Mouse (Mus musculus) heart, adult 9 months (tissue): ENCODE measurements at regions not wholly inside any gene's neighbourhood (a gene's known extent, or its start where the extent isn't known, plus 50 kb on each side); places are given as distances from the start of the nearest gene placed in this dataset.

Experiments
- DNase-seq, 2 experiments: peaks; one replicate each; pipeline ENCODE4 v3.0.0; 2022; ENCODE audit warnings: low spot score in 2 of 2

DNA sequence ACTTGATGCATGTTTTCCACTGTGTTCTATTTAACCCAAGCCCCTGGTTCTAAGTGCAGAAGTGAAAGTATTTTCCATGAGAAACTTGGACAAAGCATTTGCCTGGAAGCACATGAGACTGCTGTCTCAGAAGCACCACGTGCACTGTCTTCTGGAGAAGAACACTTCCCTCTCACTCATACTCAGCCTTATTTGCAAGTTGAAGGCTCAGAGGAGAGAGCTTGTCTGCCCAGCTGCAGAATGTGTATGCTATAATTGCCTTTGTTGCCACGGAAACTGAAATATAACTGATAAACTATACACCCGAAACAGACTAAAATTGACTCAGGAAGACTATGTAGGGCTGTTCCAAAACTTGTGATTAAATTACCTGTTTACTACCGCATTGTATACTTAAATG lies 3230.3 kb downstream of the 9330182O14Rik start:
- no peak for DNase-seq

DNA sequence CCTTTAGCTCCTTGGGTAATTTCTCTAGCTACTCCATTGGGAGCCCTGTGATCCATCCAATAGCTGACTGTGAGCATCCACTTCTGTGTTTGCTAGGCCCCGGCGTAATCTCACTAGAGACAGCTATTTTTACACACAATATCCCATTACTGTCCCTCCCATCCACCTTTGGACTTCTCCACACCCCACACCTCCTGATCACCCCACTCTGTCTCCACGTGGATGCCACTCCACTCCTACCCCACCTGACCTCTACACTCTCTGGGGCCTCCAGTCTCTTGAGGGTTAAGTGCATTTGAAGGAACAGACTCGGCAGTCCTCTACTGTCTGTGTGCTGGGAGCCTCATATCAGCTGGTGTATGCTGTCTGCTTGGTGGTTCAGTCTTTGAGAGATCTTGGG lies 3238.9 kb downstream of the 9330182O14Rik start:
- no peak for DNase-seq

DNA sequence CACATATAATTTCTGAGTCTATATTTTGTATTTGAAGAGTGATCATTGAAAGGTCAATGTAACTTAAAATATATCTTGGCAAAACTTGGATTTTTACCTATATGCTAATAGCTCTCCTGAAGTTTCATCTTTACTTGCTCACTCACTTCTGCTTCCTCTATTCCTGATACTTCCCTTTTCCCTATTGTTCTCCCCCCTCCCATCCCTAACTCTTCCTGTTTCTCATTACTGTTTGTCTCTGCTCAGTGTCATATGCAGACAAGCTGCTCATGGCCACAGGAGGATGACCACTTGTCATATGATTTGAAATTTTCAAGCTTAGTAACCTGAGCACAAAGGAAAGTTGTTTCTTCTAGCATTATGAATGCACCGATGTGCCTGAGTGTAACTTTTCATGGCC lies 3248.2 kb downstream of the 9330182O14Rik start:
- DNase-seq, result peak in 1 of 2 experiments; percentile 2

DNA sequence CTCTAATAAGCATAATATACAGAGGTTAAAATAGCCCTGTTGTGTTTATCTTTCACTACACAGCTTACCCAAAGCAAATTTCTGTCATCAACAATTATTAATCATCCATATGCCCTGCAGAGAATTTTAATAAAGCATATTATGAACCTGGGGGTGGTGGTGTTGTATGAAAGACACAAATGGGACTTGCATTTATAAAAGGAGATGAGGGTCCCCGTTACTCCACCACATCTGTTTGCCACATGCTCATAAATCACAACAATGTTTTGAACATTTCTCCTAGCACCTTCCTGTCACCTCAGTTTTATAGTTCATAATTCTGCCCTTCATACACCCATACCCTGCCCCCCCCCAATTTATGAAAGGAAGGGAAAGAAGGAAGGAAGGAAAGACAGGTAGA lies 3265.7 kb downstream of the 9330182O14Rik start:
- DNase-seq, result no peak

DNA sequence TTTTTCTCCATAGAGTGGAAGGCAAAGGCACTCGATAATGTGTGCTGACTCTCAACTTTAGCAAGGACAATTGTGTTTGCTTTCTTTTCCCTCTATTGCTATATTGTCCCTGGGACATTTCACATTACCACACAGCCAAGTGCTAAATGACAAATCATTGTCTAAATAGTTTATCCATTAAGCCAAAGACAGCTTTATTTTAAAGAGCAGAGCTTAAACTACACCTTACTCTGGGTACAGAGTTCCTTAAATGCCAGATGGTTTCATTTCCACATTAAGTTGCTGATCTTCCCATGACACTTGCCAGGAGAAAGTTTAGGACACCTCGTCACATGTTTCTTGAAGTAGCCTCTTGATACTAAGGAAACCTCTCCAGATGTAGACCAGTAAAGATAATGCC lies 3269.4 kb downstream of the 9330182O14Rik start:
- DNase-seq, result no peak
